Mouse (Mus musculus) MEL (cell line): ENCODE measurements at regions not wholly inside any gene's neighbourhood (a gene's known extent, or its start where the extent isn't known, plus 50 kb on each side); places are given as distances from the start of the nearest gene placed in this dataset.

Source experiments
- CHD2 ChIP-seq: IDR thresholded peaks from 2 replicates; pipeline ENCODE4 v1.6.1; 2011; ENCODE audit warnings: low read length, improper control_type of control experiment
- CTCF ChIP-seq, 3 experiments: IDR thresholded peaks in 2 of 3; conservative IDR thresholded peaks in 1 of 3; 2 replicates each; pipeline ENCODE4 v1.5.1; 2011 to 2012; ENCODE audit warnings: low read length in 3 of 3, low read depth in 2 of 3, mild to moderate bottlenecking in 2 of 3, improper control_type of control experiment in 1 of 3, inconsistent platforms in 1 of 3, mixed read lengths in 1 of 3, moderate library complexity in 1 of 3; ENCODE audit not compliant: control insufficient read depth in 1 of 3, insufficient read depth in 1 of 3, poor library complexity in 1 of 3, severe bottlenecking in 1 of 3
- E2F4 ChIP-seq: IDR thresholded peaks from 2 replicates; pipeline ENCODE4 v1.6.1; 2011; ENCODE audit warnings: low read depth, low read length, improper control_type of control experiment, borderline replicate concordance
- JUND ChIP-seq: IDR thresholded peaks from 2 replicates; pipeline ENCODE4 v1.6.1; 2011; ENCODE audit warnings: low read depth, mild to moderate bottlenecking, improper control_type of control experiment, low read length
- NRF1 ChIP-seq: IDR thresholded peaks from 2 replicates; pipeline ENCODE4 v1.6.1; 2014; ENCODE audit warnings: low read depth, mild to moderate bottlenecking, inconsistent platforms, low read length, improper control_type of control experiment, moderate library complexity; ENCODE audit not compliant: poor library complexity, insufficient read depth, severe bottlenecking
- RCOR1 ChIP-seq: IDR thresholded peaks from 2 replicates; pipeline ENCODE4 v1.6.1; 2012; ENCODE audit warnings: low read depth, mild to moderate bottlenecking, inconsistent platforms, low read length, improper control_type of control experiment
- ZNF384 ChIP-seq: IDR thresholded peaks from 2 replicates; pipeline ENCODE4 v1.6.1; 2012; ENCODE audit warnings: low read depth, mild to moderate bottlenecking, inconsistent platforms, low read length, improper control_type of control experiment

- TF ChIP-seq ZNF384 (no peak), E2F4 (no peak), CTCF (IDR thresholded peaks at IDR 0.05 in 2 of 3, conservative IDR thresholded peaks at IDR 0.05 in 1 of 3; ENCODE audit: control insufficient read depth in 1 of 3, insufficient read depth in 1 of 3, low read depth in 2 of 3, low read length in 3 of 3, poor library complexity in 1 of 3, severe bottlenecking in 1 of 3) (no peak), CHD2 (no peak), NRF1 (no peak), RCOR1 (no peak), JUND (no peak)
Measured at GRCm38 (mm10) chr8:103023237-103023636, 237.8 kb upstream of the Cdh11 start.
